Mouse (Mus musculus) heart, postnatal 0 days (tissue): Measurements from ENCODE around the gene Tmc7.

Source experiments
- CTCF ChIP-seq: IDR thresholded peaks from 2 replicates; pipeline ENCODE4 v1.5.1; 2016; ENCODE audit warnings: antibody characterized with exemption, control low read depth, low read depth
- EP300 ChIP-seq: IDR thresholded peaks from 2 replicates; pipeline ENCODE4 v1.6.1; 2016; ENCODE audit warnings: antibody characterized with exemption, low read depth

GRCm38 (mm10) chr7:118596271-118596670 lies 11.7 kb upstream of the Tmc7 start:
- TF ChIP-seq EP300 (no peak), CTCF (no peak)
